Mouse (Mus musculus) embryonic facial prominence, embryonic 15.5 days (tissue): Measurements from ENCODE around the gene Mrps17. TPM values are rescaled to one million over a fixed set of nuclear protein-coding genes. Genes with fewer than 3 reads are reported as not detected.

Experiments used
- ATAC-seq: fragments of 200-750 bp; cut with Nextera tagmentation; 2 replicates; pipeline ENCODE4 v1.8.0; 2017; ENCODE audit warnings: low read depth, moderate TSS enrichment; ENCODE audit not compliant: insufficient number of reproducible peaks, low FRiP score, low TSS enrichment
- H3K27ac ChIP-seq: fragments of 300-500 bp; sonication (generic); replicated peaks from 2 replicates; pipeline ENCODE4 v1.5.1; 2015; ENCODE audit warnings: mild to moderate bottlenecking, inconsistent platforms
- H3K27me3 ChIP-seq: fragments of 300-500 bp; sonication (generic); 2 replicates; pipeline ENCODE4 v1.6.1; 2015; ENCODE audit warnings: inconsistent platforms
- H3K36me3 ChIP-seq: fragments of 300-500 bp; sonication (generic); 2 replicates; pipeline ENCODE4 v1.6.1; 2015; ENCODE audit warnings: mild to moderate bottlenecking, inconsistent platforms
- H3K4me1 ChIP-seq: fragments of 300-500 bp; sonication (generic); 2 replicates; pipeline ENCODE4 v1.6.1; 2015; ENCODE audit warnings: inconsistent platforms
- H3K4me2 ChIP-seq: fragments of 300-500 bp; sonication (generic); replicated peaks from 2 replicates; pipeline ENCODE4 v1.6.1; 2015; ENCODE audit warnings: mild to moderate bottlenecking, inconsistent platforms
- H3K4me3 ChIP-seq: fragments of 300-500 bp; sonication (generic); replicated peaks from 2 replicates; pipeline ENCODE4 v1.5.1; 2015; ENCODE audit warnings: mild to moderate bottlenecking, inconsistent platforms
- H3K9ac ChIP-seq: fragments of 300-500 bp; sonication (generic); 2 replicates; pipeline ENCODE4 v1.6.1; 2015; ENCODE audit warnings: inconsistent platforms
- H3K9me3 ChIP-seq: fragments of 300-500 bp; sonication (generic); replicated peaks from 2 replicates; pipeline ENCODE4 v1.6.1; 2016; ENCODE audit warnings: inconsistent platforms
- WGBS: fragments of 180-500 bp; shearing (Covaris S2); methylation state at CpG from one replicate; pipeline ENCODE4 v1.1.7; 2015; 5-methylcytosine and 5-hydroxymethylcytosine counted together
- polyA plus RNA-seq: library from polyadenylated mRNA; unstranded; fragments of >200 nt; fragmentation: Nextera tagmentation; extraction: Ambion mirVana; gene quantifications from 2 replicates; pipeline ENCODE4 v1.2.1, GENCODE M21; 2015

Mrps17 gene
- polyA plus RNA-seq, 1 experiment from 2014 or later, result 201 TPM

DNA sequence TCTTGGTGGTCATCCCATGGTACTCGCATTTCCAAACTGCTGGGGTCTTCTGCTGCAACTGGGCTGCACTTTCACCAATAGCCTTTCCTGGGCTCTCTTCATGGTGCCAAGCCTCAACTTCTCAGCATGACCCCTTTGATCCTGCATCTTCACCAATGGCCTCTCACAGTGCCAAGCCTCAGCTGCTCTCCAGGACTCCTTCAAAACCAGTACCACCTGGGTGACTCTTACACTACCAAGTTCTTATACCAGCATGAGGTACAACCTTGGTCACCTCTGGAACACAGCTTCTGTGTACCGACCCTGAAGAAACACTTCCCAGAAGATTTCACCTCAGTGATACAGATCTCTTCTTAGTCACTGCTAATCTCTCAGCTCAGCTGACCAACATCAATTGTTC is 6.9 kb upstream of the Mrps17 start, which contains the start of gene Sept14:
Gene Sept14, minus strand, starts transcription at position 101 of the 400 bp plus-strand sequence.
- WGBS, result 70% methylated on average over 2 of the region's 2 CpGs
- Histone ChIP-seq H3K27ac (no peak within 1 kb of the TSS), H3K4me3 (no peak within 1 kb of the TSS), H3K9ac (no peak within 1 kb of the TSS), H3K27me3 (no peaks in the 10 kb centered on the region), H3K4me2 (no peak within 1 kb of the TSS), H3K4me1 (no peaks in the 10 kb centered on the region), H3K9me3 (no peaks in the 10 kb centered on the region), H3K36me3 (no peaks in the 10 kb centered on the region)
- no peak for ATAC-seq

DNA sequence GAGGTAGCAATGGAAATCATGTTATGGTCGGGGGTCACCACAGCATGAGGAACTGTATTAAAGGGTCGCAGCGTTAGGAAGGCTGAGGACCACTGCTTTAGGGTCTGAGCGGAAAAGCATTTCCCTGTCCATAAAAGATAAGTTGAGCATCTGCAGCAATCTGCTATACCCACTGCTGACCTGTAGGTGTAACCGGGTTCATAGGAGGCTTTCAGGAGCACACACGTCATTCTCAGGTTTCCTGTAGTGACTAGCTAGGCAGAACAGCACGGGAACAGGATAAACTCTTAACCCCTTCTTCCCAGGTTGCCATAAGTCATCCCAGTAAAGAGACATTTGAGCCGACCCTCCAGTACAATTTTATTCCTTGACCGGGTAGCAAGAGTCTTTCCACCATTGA is 1.7 kb downstream of the Mrps17 start:
- no peaks in the 10 kb centered on the region for H3K27me3 ChIP-seq
- H3K9ac ChIP-seq, result no peak overlapping the region
- H3K4me2 ChIP-seq, result no peak overlapping the region
- 77% methylated on average over 9 of the region's 9 CpGs for WGBS
- H3K36me3 ChIP-seq, result peaks cover 33% of the 10 kb centered on the region
- no peak for ATAC-seq
- H3K9me3 ChIP-seq, result no peaks in the 10 kb centered on the region
- H3K27ac ChIP-seq, result no peak overlapping the region
- peaks cover 8% of the 10 kb centered on the region for H3K4me1 ChIP-seq
- no peak overlapping the region for H3K4me3 ChIP-seq

- peaks cover 18% of the 10 kb centered on the region for H3K4me1 ChIP-seq
- H3K36me3 ChIP-seq, result peaks cover 33% of the 10 kb centered on the region
- no peak overlapping the region for H3K27ac ChIP-seq
- no peaks in the 10 kb centered on the region for H3K27me3 ChIP-seq
- no peak overlapping the region for H3K4me3 ChIP-seq
- no peak overlapping the region for H3K4me2 ChIP-seq
- H3K9ac ChIP-seq, result no peak overlapping the region
- 81% methylated on average over 3 of the region's 3 CpGs for WGBS
- H3K9me3 ChIP-seq, result no peaks in the 10 kb centered on the region
- no peak for ATAC-seq
Measured at GRCm38 (mm10) chr5:129720176-129720575, 4.9 kb downstream of the Mrps17 start.

DNA sequence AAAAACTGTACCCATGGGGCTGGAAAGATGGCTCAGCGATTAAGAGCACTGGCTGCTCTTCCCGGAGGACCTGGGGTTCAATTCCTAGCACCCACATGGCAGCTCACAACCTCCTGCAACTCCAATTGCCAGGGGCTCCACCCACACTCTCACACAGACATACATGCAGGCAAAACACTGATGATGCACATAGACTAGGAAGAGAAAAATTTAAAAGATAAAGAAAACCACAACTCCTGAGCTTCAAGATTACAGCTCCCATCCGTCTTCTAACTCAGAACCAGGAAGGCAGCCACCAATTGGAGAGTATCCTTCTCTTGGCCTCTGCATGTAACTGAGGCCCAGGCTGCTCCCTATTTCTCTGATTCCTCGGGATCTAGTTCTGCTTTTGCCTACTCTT is 9.0 kb downstream of the Mrps17 start:
- Histone ChIP-seq H3K36me3 (peaks cover 10% of the 10 kb centered on the region; the same call in 1 of the 2 replicates), H3K4me2 (peak overlapping the region; percentile 55), H3K27ac (peak overlapping the region; percentile 96), H3K9me3 (no peaks in the 10 kb centered on the region), H3K27me3 (no peaks in the 10 kb centered on the region), H3K9ac (peak overlapping the region; percentile 85), H3K4me1 (peaks cover 34% of the 10 kb centered on the region), H3K4me3 (peak overlapping the region; percentile 78)
- no peak for ATAC-seq
- WGBS, result 43% methylated on average over 4 of the region's 4 CpGs

DNA sequence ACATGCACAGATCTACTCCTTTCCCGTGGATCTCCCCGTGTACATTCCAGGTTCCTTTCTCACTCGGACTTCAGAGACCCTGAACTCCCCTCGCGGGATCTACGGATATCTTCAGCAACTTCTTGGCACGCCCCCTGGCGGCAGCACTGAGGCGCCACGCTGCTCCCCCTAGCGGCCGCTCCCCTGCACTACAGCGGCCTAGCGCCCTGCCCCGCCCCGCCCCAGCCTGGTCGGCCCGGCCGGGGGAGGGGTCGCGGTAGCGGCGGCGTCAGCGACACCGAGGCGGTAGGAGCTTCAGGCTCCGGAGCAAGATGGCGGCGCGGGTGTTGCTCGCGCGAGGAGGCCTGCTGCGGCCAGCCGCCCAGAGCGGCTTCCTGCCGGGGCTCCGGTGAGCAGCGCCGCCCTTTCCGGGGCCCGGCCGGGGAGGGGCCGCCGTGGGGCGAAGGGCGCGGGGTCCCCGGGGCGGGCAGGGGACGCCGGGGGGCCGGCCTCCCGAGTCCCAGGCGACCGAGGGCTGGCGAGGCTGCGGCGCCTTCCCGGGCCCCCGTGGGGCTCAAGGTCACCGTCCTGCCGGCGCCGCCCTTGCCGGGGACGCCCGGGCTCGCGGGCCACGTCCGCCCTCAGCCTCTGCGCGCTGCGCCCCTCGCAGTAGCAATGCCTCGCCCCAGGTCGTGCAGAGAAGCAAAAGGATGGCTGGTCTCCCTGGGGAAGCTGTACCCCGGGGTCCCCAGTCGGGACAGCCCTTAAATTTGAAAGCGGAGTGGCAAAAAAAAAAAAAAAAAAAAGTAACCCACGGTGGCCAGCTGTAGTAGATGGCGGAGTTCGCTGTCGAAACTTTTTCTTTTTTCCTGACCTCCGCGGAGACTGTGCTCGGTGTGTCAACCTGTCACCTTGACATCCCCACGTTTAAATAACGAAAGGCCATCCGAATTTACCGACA is 9.8 kb downstream of the Mrps17 start, which contains the start of gene Nipsnap2:
Gene Nipsnap2, plus strand, starts transcription at position 230 of the 940 bp plus-strand sequence.
- Histone ChIP-seq H3K4me3 (peak within 1 kb of the TSS; percentile 78), H3K27ac (peak within 1 kb of the TSS; percentile 96), H3K9me3 (no peaks in the 10 kb centered on the region), H3K27me3 (no peaks in the 10 kb centered on the region), H3K9ac (peak within 1 kb of the TSS; percentile 85), H3K4me2 (peak within 1 kb of the TSS; percentile 55), H3K4me1 (peaks cover 42% of the 10 kb centered on the region), H3K36me3 (0 out of 2 replicates have a peak, but pooled peaks cover 1% of the 10 kb centered on the region)
- under 1% methylated on average over 88 of the region's 93 CpGs for WGBS
- peak; percentile 93 for ATAC-seq

GRCm38 (mm10) chr5:129725774-129726392 is 10.6 kb downstream of the Mrps17 start:
- peak overlapping the region; percentile 96 for H3K27ac ChIP-seq
- WGBS, result 14% methylated on average over 7 of the region's 7 CpGs

DNA sequence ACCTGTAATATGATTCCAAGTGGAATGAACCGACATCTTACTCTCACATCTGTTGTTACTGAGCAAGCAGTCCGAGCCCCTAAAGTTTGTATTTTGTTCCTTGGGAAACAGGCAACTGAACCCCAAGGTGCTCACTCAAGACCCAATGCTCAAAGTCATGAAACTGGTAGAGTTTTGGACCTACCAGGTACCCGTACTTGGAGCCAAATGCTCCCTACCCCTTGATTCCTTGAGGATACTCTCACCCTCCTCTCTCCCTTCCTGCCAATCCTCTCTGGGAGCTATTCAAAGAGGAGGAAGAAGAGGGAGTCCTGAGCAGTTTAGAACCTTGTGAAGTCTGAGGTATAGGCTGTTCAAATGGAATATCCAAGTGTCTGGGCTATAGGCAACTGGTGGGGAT is 11.5 kb downstream of the Mrps17 start:
- no peak overlapping the region for H3K4me3 ChIP-seq

More at GRCm38 (mm10) chr5:129725774-129726392, 10.6 kb downstream of the Mrps17 start:
- H3K4me3 ChIP-seq, result peak overlapping the region; percentile 78
- peaks cover 50% of the 10 kb centered on the region for H3K4me1 ChIP-seq
- H3K9ac ChIP-seq, result peak overlapping the region; percentile 85
- H3K27me3 ChIP-seq, result no peaks in the 10 kb centered on the region
- H3K4me2 ChIP-seq, result peak overlapping the region; percentile 55
- no peaks in the 10 kb centered on the region for H3K36me3 ChIP-seq
- ATAC-seq, result no peak
- H3K9me3 ChIP-seq, result no peaks in the 10 kb centered on the region

DNA sequence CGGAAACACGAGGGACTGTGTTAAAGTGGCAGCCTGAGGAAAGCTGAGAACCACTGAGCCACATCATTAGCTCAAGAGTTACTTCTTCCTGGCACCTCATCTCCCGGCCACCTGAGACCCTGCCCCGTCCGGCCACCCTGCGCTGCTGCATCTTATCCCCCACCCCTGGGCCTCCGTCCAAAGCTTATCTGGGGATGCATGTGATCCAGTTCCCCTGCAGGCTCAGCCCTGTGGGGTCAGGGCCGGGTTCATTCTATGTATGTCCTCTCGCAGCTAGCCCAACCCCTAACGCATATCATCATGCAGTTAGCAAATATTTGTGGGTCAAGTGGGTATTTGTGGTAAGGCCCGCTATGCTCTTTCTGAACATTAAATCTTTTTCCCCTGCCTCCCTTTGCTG is 14.0 kb downstream of the Mrps17 start:
- H3K4me3 ChIP-seq, result no peak overlapping the region
- WGBS, result 50% methylated on average over 11 of the region's 11 CpGs
- 0 out of 2 replicates have a peak overlapping the region, but pooled peaks have one; percentile 28 for H3K27ac ChIP-seq
- ATAC-seq, result no peak
- no peak overlapping the region for H3K4me2 ChIP-seq
- no peak overlapping the region for H3K9ac ChIP-seq
- no peaks in the 10 kb centered on the region for H3K9me3 ChIP-seq
- H3K4me1 ChIP-seq, result peaks cover 48% of the 10 kb centered on the region
- H3K36me3 ChIP-seq, result no peaks in the 10 kb centered on the region
- H3K27me3 ChIP-seq, result no peaks in the 10 kb centered on the region

More for the DNA sequence above, 11.5 kb downstream of the Mrps17 start:
- no peak overlapping the region for H3K9ac ChIP-seq
- no peaks in the 10 kb centered on the region for H3K27me3 ChIP-seq
- H3K4me2 ChIP-seq, result no peak overlapping the region
- no peaks in the 10 kb centered on the region for H3K9me3 ChIP-seq
- ATAC-seq, result no peak
- no peak overlapping the region for H3K27ac ChIP-seq
- 57% methylated on average over 3 of the region's 3 CpGs for WGBS
- peaks cover 54% of the 10 kb centered on the region for H3K4me1 ChIP-seq
- no peaks in the 10 kb centered on the region for H3K36me3 ChIP-seq

DNA sequence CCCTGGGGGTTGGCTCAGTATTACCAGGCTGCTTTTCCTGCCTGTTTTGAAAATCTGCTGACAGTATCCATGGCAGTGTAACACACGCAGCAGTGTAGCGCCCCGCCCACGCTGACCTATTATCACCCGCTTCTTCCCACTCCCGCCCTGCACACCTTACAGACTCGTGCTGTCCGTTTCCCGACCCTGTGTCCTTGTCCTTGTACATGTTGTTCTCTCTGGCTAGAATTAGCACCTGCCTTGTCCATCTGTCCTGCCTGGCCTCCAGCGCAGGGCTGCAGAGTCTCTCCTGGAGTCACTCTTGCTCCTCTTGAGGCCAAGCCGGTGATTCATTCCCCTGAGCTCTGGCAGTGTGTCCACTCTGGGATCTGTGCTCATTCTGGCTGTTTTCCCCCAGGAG is 15.0 kb downstream of the Mrps17 start:
- H3K9ac ChIP-seq, result no peak overlapping the region
- H3K4me2 ChIP-seq, result no peak overlapping the region
- peak; percentile 21; the same call in 1 of the 2 replicates for ATAC-seq
- H3K9me3 ChIP-seq, result no peaks in the 10 kb centered on the region
- 0 out of 2 replicates have a peak overlapping the region, but pooled peaks have one; percentile 3 for H3K27ac ChIP-seq
- no peaks in the 10 kb centered on the region for H3K27me3 ChIP-seq
- H3K4me1 ChIP-seq, result peaks cover 44% of the 10 kb centered on the region
- no peaks in the 10 kb centered on the region for H3K36me3 ChIP-seq
- 54% methylated on average over 11 of the region's 11 CpGs for WGBS
- no peak overlapping the region for H3K4me3 ChIP-seq

- H3K9ac ChIP-seq, result no peak overlapping the region
- 0 out of 2 replicates have a peak overlapping the region, but pooled peaks have one; percentile 22 for H3K27ac ChIP-seq
- H3K27me3 ChIP-seq, result no peaks in the 10 kb centered on the region
- H3K4me2 ChIP-seq, result no peak overlapping the region
- 38% methylated on average over 5 of the region's 5 CpGs for WGBS
- peaks cover 40% of the 10 kb centered on the region for H3K4me1 ChIP-seq
- no peaks in the 10 kb centered on the region for H3K9me3 ChIP-seq
- no peaks in the 10 kb centered on the region for H3K36me3 ChIP-seq
- ATAC-seq, result no peak
- no peak overlapping the region for H3K4me3 ChIP-seq
Measured at GRCm38 (mm10) chr5:129731021-129731420, 15.7 kb downstream of the Mrps17 start.

- peaks cover 54% of the 10 kb centered on the region for H3K36me3 ChIP-seq
- WGBS, result 100% methylated on average over 1 of the region's 1 CpGs
Measured at GRCm38 (mm10) chr5:129740976-129741375, 25.7 kb downstream of the Mrps17 start.

More at GRCm38 (mm10) chr5:129740976-129741375, 25.7 kb downstream of the Mrps17 start:
- ATAC-seq, result no peak
- Histone ChIP-seq H3K4me2 (no peak overlapping the region), H3K9ac (no peak overlapping the region), H3K4me3 (no peak overlapping the region), H3K4me1 (no peaks in the 10 kb centered on the region), H3K27me3 (no peaks in the 10 kb centered on the region), H3K9me3 (no peaks in the 10 kb centered on the region), H3K27ac (no peak overlapping the region)
